Mouse (Mus musculus) olfactory bulb, adult 2 months (tissue): Measurements from ENCODE around the gene Notch1.

Source experiments
- CTCF ChIP-seq: fragments of 200-500 bp; IDR thresholded peaks from 2 replicates; pipeline ENCODE4 v1.5.1; 2012; ENCODE audit warnings: low read depth, mild to moderate bottlenecking, low read length, moderate library complexity; ENCODE audit not compliant: insufficient read depth
- POLR2A ChIP-seq: fragments of 200-500 bp; IDR thresholded peaks from 2 replicates; pipeline ENCODE4 v1.6.1; 2012; ENCODE audit warnings: mild to moderate bottlenecking, low read depth, low read length, moderate library complexity; ENCODE audit not compliant: insufficient read depth

- TF ChIP-seq CTCF, result no peak
- no peak for TF ChIP-seq POLR2A
Observed at GRCm38 (mm10) chr2:26535517-26536045, 19.1 kb upstream of the Notch1 start.
